Mouse (Mus musculus) heart, embryonic 12.5 days (tissue): ENCODE data around the gene Gm20388. TPM values are rescaled to one million over a fixed set of nuclear protein-coding genes. Genes with fewer than 3 reads are reported as not detected.

ENCODE experiments used
- ATAC-seq: fragments of 200-750 bp; cut with Nextera tagmentation; 2 replicates; pipeline ENCODE4 v1.8.0; 2017; ENCODE audit warnings: moderate TSS enrichment, moderate library complexity; ENCODE audit not compliant: insufficient number of reproducible peaks, low FRiP score
- H3K27ac ChIP-seq: fragments of 300-500 bp; sonication (generic); 2 replicates; pipeline ENCODE4 v1.5.1; 2016; ENCODE audit warnings: mild to moderate bottlenecking, moderate library complexity; ENCODE audit not compliant: poor library complexity, severe bottlenecking
- H3K27me3 ChIP-seq: fragments of 300-500 bp; sonication (generic); replicated peaks from 2 replicates; pipeline ENCODE4 v1.6.1; 2016; ENCODE audit warnings: mild to moderate bottlenecking, moderate library complexity
- H3K36me3 ChIP-seq: fragments of 300-500 bp; sonication (generic); 2 replicates; pipeline ENCODE4 v1.6.1; 2016; ENCODE audit warnings: mild to moderate bottlenecking, moderate library complexity
- H3K4me1 ChIP-seq: fragments of 300-500 bp; sonication (generic); replicated peaks from 2 replicates; pipeline ENCODE4 v1.6.1; 2016; ENCODE audit warnings: mild to moderate bottlenecking
- H3K4me2 ChIP-seq: fragments of 300-500 bp; sonication (generic); 2 replicates; pipeline ENCODE4 v1.6.1; 2016; ENCODE audit warnings: mild to moderate bottlenecking, moderate library complexity
- H3K4me3 ChIP-seq: fragments of 300-500 bp; sonication (generic); 2 replicates; pipeline ENCODE4 v1.5.1; 2016; ENCODE audit warnings: mild to moderate bottlenecking
- H3K9ac ChIP-seq: fragments of 300-500 bp; sonication (generic); 2 replicates; pipeline ENCODE4 v1.6.1; 2016; ENCODE audit warnings: mild to moderate bottlenecking, moderate library complexity
- H3K9me3 ChIP-seq: fragments of 300-500 bp; sonication (generic); replicated peaks from 2 replicates; pipeline ENCODE4 v1.6.1; 2016; ENCODE audit warnings: mild to moderate bottlenecking, moderate library complexity
- WGBS: fragments of 180-500 bp; shearing (Covaris S2); methylation state at CpG from one replicate; pipeline ENCODE4 v1.1.7; 2016; 5-methylcytosine and 5-hydroxymethylcytosine counted together
- polyA plus RNA-seq: library from polyadenylated mRNA; unstranded; fragments of >200 nt; fragmentation: Nextera tagmentation; extraction: Ambion mirVana; gene quantifications from 2 replicates; pipeline ENCODE4 v1.2.1, GENCODE M21; 2016

The Gm20388 gene
- polyA plus RNA-seq, 1 experiment from 2014 or later: not detected

DNA sequence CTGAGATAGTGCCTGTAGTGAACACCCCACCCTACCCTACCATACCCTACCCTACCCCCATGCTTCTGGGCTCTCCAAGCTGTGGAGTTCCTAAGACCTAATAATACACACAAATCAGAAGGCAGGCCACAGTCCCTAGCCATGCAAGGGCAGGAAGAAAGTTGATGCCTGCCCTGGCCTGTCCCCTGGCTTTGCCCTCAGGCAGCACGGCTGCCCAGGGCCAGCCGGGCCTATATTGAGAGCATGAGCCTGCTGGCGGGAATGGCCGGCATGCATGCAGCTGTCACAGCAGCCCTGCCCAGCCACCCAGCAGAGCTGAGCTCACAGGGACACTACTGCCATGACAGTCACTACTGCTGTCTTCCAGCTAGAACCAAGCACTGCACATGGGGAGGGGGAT, 3972.5 kb downstream of the Gm20388 start:
- WGBS: 57% methylated on average over 4 of the region's 4 CpGs
- H3K4me1 ChIP-seq: peaks cover 31% of the 10 kb centered on the region
- no peaks in the 10 kb centered on the region for H3K36me3 ChIP-seq
- 0 out of 2 replicates have a peak overlapping the region, but pooled peaks have one; percentile 34 for H3K9ac ChIP-seq
- no peaks in the 10 kb centered on the region for H3K9me3 ChIP-seq
- ATAC-seq: no peak
- no peak overlapping the region for H3K4me3 ChIP-seq
- H3K27ac ChIP-seq: no peak overlapping the region
- peaks cover 19% of the 10 kb centered on the region for H3K27me3 ChIP-seq
- no peak overlapping the region for H3K4me2 ChIP-seq

DNA sequence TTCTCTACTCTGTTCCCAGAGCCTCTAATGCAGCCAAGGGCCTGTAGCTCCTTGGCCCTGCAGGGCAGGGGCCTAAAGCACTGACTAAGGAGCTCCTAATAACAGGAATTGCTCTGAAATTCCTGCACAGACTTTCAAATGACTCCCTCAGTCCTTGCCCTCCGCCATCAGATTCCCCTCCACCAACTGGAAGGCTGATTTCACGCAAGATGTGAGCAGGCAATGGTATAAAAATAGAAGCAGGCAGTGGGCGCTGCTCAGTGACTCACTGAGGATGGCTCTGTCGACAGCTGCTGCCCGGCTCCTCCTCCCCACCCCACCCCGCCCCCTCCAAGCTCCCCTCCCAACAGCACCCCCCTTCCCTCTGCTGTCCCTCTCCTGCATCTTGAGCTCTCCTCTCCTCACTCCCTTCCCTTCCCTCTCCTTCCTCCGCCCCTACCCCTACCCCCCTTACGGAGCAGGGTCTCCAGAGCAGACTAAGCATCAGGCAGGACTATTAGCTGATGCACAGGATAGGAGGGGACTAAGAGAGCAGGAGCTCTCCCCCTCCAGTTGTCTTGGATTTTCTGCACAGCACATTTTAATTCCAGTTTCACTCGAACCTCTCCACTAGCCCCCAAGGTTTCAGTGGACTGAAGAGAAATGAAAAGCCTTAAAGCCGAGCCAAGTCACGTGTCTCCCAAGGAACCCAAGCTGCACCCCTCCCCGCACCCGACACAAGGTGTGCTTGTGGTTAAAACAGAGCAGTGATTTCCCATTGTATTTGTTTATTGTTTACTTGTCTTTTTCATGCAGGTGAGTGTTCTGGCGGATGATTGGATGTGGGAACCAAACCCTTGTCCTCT, 3974.3 kb downstream of the Gm20388 start:
- no peaks in the 10 kb centered on the region for H3K9me3 ChIP-seq
- peak overlapping the region; percentile 63 for H3K27ac ChIP-seq
- no peak overlapping the region for H3K4me3 ChIP-seq
- WGBS: 11% methylated on average over 14 of the region's 14 CpGs
- ATAC-seq: peak; percentile 59; the same call in 1 of the 2 replicates
- peaks cover 30% of the 10 kb centered on the region for H3K27me3 ChIP-seq
- no peaks in the 10 kb centered on the region for H3K36me3 ChIP-seq
- H3K4me2 ChIP-seq: peak overlapping the region; percentile 51
- H3K9ac ChIP-seq: 0 out of 2 replicates have a peak overlapping the region, but pooled peaks have one; percentile 39
- H3K4me1 ChIP-seq: peaks cover 28% of the 10 kb centered on the region

DNA sequence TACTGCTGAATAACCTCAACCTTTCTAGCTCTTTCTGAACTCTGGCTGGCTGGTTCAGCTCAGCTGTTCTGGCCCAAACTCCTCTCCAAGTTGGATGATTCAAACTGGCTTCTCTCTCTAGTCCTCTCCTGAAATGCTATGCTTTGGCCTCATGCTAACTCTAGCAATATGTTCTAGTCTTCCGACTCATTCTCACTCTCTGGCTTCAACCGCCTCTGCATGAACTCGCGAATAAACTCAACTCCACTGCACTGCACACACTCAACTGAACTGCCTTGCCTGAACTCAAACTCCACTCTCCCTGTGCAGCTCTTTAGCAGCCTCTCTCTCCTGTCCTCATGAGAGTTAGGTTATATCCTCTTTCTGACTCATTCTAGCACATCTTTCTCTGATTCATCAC, 3976.5 kb downstream of the Gm20388 start:
- Histone ChIP-seq H3K4me1 (peaks cover 36% of the 10 kb centered on the region), H3K4me2 (no peak overlapping the region), H3K9ac (no peak overlapping the region), H3K27ac (no peak overlapping the region), H3K27me3 (peaks cover 44% of the 10 kb centered on the region), H3K9me3 (no peaks in the 10 kb centered on the region), H3K4me3 (no peak overlapping the region), H3K36me3 (no peaks in the 10 kb centered on the region)
- ATAC-seq: no peak
- WGBS: 89% methylated on average over 4 of the region's 4 CpGs

DNA sequence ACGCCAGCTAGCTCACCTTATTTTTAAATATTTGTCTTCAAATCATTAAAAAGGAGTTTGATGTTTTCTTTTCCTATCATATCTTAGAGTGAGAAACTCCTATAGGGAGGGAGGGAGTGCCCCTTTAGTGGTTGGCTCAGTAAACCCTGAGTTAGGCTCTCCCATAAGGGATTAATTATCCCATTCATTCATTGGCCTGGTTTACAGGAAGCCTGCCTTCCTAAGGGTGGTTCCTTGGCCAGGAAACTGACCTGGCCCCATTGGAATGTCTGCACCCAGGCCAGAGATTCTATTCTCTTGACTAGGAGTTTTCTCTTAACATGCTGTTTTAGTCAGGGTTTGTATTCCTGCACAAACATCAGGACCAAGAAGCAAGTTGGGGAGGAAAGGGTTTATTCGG, 3977.3 kb downstream of the Gm20388 start:
- no peaks in the 10 kb centered on the region for H3K9me3 ChIP-seq
- no peak overlapping the region for H3K4me2 ChIP-seq
- peaks cover 52% of the 10 kb centered on the region for H3K27me3 ChIP-seq
- no peak overlapping the region for H3K9ac ChIP-seq
- H3K27ac ChIP-seq: no peak overlapping the region
- 69% methylated on average over 2 of the region's 2 CpGs for WGBS
- peaks cover 35% of the 10 kb centered on the region for H3K4me1 ChIP-seq
- no peaks in the 10 kb centered on the region for H3K36me3 ChIP-seq
- no peak overlapping the region for H3K4me3 ChIP-seq
- ATAC-seq: no peak

DNA sequence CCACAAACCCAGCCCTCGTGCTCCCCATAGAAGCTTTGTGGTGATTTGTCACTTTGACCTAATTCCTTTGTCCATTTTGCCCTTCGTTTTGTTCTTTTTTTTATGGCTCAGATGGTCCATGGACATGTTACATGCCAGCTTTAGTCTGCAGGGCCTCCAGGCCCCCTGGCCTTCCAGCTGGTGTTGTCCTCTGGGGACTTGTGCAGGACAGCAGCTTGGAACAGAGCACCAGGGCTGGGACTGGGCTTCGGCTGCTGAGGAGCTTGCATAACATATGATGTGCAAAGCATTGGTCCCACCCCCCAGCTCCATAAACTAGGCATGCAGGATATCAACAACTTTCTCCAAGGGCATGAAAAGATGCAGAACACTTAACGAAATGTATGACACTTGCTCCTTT, 3979.2 kb downstream of the Gm20388 start:
- H3K9ac ChIP-seq: no peak overlapping the region
- no peak overlapping the region for H3K4me3 ChIP-seq
- H3K4me2 ChIP-seq: no peak overlapping the region
- peaks cover 22% of the 10 kb centered on the region for H3K4me1 ChIP-seq
- no peaks in the 10 kb centered on the region for H3K9me3 ChIP-seq
- H3K27me3 ChIP-seq: peaks cover 67% of the 10 kb centered on the region
- H3K36me3 ChIP-seq: no peaks in the 10 kb centered on the region
- WGBS: 69% methylated on average over 4 of the region's 4 CpGs
- no peak for ATAC-seq
- no peak overlapping the region for H3K27ac ChIP-seq

DNA sequence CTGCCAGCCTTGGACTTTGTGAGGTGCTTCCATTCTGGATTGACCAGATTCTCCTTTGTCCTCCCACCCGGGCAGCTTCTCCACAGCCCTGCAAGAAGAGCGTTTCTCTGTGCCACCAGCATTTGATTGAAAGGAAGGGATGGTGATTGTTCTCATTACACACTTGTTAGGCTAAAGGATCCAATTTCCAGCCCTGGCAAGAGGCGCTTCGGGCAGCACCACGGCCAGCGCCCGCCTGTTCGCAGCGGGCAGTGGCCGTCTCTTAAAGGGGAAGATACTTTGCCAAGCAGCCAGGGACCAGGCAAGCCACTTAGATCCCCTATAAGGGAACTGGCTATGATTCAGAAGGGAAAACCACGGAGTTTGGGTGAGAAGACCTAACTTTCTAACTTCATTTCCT, 3980.6 kb downstream of the Gm20388 start:
- Histone ChIP-seq H3K4me1 (peaks cover 30% of the 10 kb centered on the region), H3K9ac (no peak overlapping the region), H3K9me3 (no peaks in the 10 kb centered on the region), H3K27ac (no peak overlapping the region), H3K4me3 (no peak overlapping the region), H3K36me3 (no peaks in the 10 kb centered on the region), H3K27me3 (peaks cover 73% of the 10 kb centered on the region), H3K4me2 (peak overlapping the region; percentile 46)
- ATAC-seq: no peak
- WGBS: 2% methylated on average over 11 of the region's 11 CpGs

DNA sequence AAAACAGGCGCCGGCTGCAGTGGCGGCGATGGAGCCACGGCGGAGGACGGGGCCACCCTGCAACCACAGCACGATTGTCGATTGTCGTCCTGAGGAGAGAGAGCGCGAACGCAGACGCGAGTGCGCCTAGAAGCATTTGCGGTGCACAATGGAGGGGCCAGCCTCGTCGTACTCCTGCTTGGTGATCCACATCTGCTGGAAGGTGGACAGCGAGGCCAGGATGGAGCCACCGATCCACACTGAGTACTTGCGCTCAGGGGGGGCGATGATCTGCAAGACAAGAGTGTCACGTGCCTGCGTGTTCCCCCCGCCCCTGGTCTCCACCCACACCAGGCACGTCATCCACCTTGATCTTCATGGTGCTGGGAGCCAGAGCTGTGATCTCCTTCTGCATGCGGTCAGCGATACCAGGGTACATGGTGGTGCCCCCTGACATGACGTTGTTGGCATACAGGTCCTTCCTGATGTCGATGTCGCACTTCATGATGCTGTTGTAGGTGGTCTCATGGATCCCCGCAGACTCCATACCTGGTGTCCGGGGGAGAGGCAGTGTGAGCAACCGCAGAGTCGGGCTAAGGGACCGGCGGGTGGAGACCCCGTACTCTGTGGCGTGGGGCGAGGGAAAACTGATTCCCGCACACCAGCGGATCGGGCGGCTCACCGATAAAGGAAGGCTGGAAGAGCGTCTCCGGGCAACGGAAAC, 3981.4 kb downstream of the Gm20388 start:
- Histone ChIP-seq H3K9ac (no peak overlapping the region), H3K4me1 (peaks cover 30% of the 10 kb centered on the region), H3K4me2 (peak overlapping the region; percentile 46), H3K4me3 (peak overlapping the region; percentile 16), H3K36me3 (no peaks in the 10 kb centered on the region), H3K27me3 (peaks cover 70% of the 10 kb centered on the region), H3K27ac (no peak overlapping the region), H3K9me3 (no peaks in the 10 kb centered on the region)
- no peak for ATAC-seq
- 5% methylated on average over 49 of the region's 49 CpGs for WGBS

DNA sequence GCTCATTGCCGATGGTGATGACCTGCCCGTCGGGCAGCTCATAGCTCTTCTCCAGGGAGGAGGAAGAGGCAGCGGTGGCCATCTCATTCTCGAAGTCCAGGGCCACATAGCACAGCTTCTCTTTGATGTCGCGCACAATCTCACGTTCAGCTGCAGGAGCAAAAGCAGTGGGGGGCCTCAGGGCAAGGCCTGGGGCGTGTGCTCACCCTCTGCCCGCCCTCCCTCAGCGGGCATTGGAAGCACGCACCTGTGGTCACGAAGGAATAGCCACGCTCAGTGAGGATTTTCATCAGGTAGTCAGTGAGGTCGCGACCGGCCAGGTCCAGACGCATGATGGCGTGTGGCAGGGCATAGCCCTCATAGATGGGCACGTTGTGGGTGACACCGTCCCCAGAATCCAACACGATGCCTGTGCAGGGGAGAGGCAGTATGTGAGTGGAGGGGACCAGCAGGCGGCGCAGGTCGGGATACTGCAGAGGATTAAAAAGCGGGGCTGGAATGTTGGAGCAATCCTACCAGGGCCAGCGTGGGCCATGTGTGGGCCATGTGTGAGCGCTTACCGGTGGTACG, 3982.0 kb downstream of the Gm20388 start:
- Histone ChIP-seq H3K9me3 (no peaks in the 10 kb centered on the region), H3K4me1 (peaks cover 30% of the 10 kb centered on the region), H3K9ac (0 out of 2 replicates have a peak overlapping the region, but pooled peaks have one; percentile 24), H3K27me3 (peaks cover 70% of the 10 kb centered on the region), H3K4me2 (peak overlapping the region; percentile 46), H3K4me3 (peak overlapping the region; percentile 16), H3K27ac (no peak overlapping the region), H3K36me3 (no peaks in the 10 kb centered on the region)
- no peak for ATAC-seq
- WGBS: 14% methylated on average over 30 of the region's 30 CpGs

DNA sequence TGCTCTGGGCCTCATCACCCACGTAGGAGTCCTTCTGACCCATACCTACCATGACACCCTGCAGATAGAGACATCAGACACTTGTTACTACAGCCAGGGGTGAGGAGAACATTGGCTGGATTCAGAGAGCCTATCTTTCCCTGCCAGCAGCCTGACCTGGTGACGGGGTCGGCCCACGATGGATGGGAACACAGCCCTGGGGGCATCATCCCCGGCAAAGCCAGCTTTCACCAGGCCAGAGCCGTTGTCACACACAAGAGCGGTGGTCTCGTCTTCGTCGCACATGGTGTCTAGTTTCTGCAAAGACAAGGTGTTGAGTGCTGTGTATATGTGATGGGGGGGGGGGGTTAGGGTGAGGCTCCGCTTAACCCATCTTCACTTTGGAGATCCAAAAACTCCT, 3982.8 kb downstream of the Gm20388 start:
- peak overlapping the region; percentile 46 for H3K4me2 ChIP-seq
- 0 out of 2 replicates have a peak, but pooled peaks cover under 1% of the 10 kb centered on the region for H3K36me3 ChIP-seq
- no peak for ATAC-seq
- no peak overlapping the region for H3K27ac ChIP-seq
- no peaks in the 10 kb centered on the region for H3K9me3 ChIP-seq
- H3K4me3 ChIP-seq: 0 out of 2 replicates have a peak overlapping the region, but pooled peaks have one; percentile 5
- H3K27me3 ChIP-seq: peaks cover 70% of the 10 kb centered on the region
- H3K4me1 ChIP-seq: peaks cover 30% of the 10 kb centered on the region
- no peak overlapping the region for H3K9ac ChIP-seq
- 54% methylated on average over 11 of the region's 11 CpGs for WGBS

DNA sequence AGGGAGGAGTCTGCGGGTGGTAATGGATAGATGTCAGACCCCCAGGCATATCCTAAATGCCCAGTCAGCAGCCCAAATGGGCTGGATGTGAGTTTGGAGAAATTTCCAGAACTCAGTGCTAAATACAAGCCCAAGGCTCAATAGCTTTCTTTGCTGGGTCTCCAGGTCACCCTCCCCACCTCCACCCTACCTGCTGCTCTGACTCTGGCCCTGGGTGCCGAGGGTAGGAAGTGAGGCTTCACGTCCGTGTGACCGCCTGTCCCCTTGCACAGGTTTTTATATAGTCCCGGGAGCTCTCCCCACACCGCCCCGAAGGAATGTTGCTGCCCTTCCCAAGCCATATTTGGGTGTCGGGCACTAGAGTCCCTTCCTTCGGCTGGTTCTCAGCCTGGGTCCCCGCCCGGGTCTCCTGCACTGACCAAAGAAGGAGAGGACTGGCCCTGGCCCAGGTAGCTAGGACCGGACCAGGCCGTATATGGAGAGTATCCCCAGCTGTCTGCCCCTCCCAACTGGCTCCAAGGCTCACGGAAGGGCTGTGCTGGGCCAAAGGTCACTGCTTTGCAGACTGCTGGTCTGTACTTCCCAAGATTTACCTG, 3984.0 kb downstream of the Gm20388 start, which contains the start of gene Acta1:
Gene Acta1 (minus strand): TSS at position 250 of the 596 bp plus-strand sequence.
- Histone ChIP-seq H3K27ac (no peak within 1 kb of the TSS), H3K27me3 (peaks cover 62% of the 10 kb centered on the region), H3K9me3 (no peaks in the 10 kb centered on the region), H3K36me3 (peaks cover 10% of the 10 kb centered on the region; the same call in 1 of the 2 replicates), H3K4me2 (peak within 1 kb of the TSS; percentile 46), H3K4me3 (peak within 1 kb of the TSS; percentile 5; the same call in 1 of the 2 replicates), H3K4me1 (peaks cover 30% of the 10 kb centered on the region), H3K9ac (no peak within 1 kb of the TSS)
- WGBS: 13% methylated on average over 15 of the region's 15 CpGs
- no peak for ATAC-seq
